Mouse (Mus musculus) adrenal gland, postnatal 4 days (tissue): ENCODE measurements around the gene Parp1. TPM values are rescaled to one million over a fixed set of nuclear protein-coding genes. Genes with fewer than 3 reads are reported as not detected.
"Not testable (repeated sequence)": the region's sequence is repeated elsewhere in the genome, so short reads cannot be mapped to it uniquely, and the experiment has no call there.

Experiments used
- DNase-seq, 2 experiments: peaks; one replicate each; pipeline ENCODE4 v3.0.0; 2021 to 2022; ENCODE audit warnings: low spot score in 2 of 2, mixed read lengths in 2 of 2
- total RNA-seq, 2 experiments: library from RNA; stranded (reverse); gene quantifications; 2 replicates each; pipeline ENCODE4 v1.2.3; 2021

The Parp1 gene
- total RNA-seq, 2 experiments from 2014 or later = 120 to 131 TPM

DNA sequence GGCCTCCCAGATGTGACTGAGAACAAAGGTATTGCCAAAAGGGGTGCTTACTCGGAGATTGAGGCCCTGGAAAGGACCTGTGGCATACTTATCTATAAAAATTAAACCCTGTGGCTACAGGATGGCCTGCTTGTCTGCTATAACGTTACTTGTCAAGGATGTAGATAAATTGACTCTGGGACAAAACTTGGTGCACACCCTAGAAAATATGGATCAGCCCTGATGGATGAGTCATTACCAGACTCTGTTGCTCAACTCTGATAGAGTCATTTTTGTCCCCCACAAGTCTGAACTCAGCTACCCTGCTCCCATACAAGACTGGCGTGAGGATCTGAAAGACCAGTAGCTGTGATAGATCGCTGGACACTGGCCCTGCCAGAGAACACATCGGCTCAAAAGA lies 11.8 kb upstream of the Parp1 start:
- DNase-seq = no peak

DNA sequence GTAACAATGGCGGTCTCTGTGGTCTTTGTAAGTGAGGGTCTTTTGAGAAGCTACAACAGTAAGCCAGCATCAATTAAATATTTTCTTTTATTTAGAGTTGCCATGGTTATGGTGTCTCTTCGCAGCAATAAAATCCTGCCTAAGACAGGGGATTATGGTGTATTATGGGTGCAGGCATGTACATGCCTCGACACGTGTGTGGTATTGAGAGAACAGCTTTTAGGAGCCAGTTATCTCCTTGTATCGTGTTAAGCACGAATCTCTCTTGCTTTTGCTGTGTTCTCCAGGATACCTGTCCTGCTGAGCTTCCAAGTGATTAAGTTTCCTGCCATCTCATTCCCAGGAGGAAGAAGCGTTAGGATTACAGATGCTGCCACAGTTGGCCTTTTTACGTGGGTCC lies 9.3 kb upstream of the Parp1 start:
- DNase-seq = no peak

DNA sequence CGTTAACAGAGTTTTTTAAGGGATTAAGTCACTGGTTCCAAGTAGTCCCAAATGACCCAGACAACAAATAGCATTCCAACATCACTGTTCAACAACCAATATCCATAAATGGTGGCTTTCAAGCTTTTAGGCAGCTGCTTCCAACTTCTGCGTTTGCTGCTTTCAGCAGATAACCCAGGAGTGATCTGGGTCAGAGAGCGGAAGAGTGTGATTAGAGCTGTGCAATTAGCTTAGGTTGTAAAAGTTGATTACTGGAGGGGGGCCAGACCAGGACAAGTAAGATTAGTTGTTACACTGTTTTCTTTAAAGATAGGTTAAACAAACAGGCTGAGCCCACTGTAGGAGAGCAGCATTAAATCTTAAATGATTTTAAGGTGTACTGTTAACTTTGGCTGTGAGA lies 7.5 kb upstream of the Parp1 start:
- DNase-seq = no peak

DNA sequence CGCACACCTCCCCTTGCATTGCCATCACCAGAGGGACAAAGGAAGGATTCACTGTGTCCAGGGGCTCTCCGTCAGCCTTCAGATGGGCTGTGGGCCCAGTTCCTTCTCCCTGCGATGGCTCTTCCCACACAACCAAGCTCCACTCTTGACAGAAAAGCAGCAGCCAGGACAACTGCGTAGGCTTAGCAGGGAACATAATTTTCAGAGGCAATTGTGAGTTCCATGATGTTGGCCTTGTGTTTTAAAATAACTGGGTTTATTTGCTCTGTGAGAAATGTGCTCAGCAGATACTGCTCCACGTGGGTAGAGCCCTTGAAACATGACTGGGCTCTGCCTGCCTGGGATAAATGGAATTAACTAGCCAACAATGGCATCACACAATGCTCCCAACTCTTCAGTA lies 3.8 kb upstream of the Parp1 start:
- DNase-seq = no peak

DNA sequence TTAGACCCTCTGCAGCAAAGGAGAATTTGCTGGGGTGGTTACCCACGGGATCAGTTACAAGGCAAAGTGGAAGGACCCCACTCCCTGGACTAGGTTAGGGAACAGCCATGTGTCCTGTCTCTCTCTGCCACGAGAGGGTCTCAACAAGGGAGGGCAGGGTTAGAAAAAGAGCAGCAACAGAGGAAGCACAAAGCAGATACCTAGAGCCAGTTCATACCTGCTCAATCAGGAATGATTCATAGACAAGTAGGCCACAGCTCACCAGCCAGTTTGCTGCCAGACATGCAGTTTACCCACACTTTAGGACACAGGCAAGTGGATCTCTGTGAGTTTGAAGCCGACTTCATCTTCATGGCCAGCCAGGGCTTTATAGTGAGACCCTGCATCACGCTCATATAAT lies 963 bp upstream of the Parp1 start:
- no peak for DNase-seq

DNA sequence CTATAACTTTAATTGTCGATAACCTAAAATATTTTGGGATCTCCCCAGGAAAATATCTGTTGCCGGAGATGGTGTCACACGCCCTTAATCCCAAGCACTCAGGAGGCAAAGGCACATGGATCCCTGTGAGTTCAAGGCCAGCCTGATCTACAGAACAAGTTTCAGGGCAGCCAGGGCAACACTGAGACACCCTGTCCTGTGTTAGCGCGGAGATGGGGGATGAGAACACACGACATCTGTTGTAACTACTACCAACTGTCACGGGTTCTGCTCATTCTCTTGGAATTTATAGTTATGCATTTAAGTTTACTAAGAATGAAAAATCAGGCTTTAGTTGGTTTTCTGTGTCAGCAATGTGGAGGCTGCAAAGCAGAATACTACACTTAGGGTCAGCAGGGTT lies 476 bp upstream of the Parp1 start:
- DNase-seq = no peak

DNA sequence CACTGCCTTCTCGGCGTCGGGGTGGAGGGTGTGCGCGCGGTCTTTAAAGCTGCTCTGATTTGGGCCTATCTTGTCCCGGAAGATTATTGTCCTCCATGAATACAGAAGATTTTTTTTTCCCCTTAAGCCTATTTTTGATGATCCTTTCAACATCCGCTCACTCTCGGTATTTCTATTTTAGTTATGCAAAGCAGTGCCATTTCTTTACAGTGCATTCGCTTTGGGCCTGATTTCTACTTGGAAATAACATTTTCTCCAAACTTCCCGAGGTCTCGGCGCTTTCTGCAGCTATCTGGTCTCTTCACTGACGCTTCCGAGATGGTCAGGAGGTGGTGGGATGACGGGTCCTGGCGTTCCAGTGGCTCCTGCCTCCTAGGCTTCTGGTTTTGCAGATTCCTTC lies 729 bp downstream of the Parp1 start:
- no peak for DNase-seq

DNA sequence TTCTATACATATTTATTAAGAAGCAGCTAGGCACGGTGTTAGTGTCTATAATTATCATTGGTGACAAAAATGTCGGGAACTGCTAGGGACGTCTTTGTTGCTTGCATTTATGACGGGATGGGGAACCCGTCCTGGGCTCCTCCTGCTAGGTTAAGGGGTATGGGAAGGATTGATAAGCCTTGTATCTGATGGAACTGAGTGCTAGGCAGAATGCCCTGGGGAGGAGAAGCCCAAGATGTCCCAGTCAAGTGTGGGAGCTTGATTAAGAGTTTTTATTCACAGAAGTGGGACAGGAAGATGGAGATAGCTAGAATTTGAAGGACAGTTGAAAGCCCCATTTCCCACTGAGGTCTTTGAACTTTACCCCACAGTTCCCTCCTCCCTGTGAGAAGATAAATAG lies 1.5 kb downstream of the Parp1 start:
- no peak for DNase-seq

DNA sequence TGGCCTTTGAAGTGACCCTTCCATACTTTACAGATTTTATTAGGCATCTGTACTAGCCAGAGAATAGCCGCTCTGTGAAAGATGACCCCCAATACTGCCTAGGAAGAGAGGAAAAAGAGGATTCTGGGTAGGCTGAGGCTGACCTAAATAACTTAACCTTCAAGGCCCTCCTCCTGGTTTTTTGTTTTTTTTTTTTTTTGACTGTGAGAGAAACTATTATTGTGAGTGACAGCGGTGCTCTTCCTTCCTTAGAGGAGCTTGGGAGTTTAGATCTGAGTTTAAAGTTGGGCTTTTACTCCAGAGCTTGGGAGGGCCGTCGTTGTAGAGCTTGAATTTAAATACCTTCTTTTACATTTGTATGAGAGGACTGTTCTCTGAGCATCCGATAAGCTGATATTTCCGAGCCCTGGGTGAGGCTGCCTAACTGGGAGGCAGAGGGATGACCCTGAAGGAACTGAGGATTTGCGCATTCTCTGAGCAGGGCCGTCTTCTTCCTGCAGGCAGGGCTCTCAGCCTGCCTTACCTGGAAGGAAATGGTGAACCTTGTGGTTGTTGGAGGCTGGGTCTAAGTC lies 2.4 kb downstream of the Parp1 start:
- DNase-seq = no peak

DNA sequence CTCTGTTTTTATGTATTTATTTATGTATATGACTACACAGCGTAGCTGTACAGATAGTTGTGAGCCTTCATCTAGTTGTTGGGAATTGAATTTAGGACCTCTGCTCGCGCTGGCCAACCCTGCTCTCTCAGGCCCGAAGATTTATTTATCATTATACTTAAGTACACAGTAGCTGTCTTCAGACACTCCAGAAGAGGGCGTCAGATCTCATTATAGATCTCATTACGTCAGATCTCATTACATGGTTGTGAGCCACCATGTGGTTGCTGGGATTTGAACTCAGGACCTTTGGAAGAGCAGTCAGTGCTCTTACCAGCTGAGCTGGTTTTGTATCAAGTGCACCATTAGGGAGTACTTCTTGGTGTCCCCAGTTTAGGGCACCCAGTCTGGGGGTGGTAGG lies 3.0 kb downstream of the Parp1 start:
- DNase-seq = not testable (repeated sequence)

DNA sequence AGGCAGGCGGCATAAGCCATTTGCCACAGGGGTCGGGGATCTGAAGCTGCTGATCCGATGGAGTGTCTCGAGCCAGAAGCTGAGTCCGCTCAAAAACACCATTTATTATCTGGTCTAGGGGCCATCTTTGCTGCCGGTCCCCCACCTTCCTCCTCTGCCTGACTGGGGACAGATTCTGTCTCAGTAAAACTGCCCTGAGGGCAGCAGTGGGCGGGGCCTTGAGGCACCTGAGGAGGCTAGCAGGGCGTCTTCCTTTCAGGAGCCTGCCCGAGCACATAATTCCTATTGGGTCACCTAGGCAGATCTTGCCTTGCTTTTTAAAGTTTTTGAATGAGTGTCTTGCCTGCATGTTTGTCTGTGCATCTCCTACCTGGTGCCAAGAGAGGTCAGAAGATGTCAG lies 3.4 kb downstream of the Parp1 start:
- DNase-seq = no peak

DNA sequence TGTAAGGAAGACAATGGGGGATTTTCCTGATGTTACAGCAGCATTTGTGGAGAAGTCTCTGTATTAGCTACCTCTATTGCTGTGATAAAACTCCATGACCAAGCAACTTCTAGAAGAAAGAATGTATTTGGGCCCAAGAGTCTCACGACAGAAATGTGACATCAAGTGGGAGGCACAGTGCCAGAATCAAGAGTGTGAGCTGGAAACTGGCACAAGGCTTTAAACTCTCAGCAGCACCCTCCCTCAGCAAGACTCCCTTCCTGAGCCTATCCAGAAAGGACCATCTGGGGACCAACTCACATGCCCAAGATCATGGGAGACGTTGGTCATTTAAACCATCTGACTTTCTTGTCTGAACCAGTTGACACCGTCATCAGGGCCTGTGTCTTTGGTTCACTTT lies 7.8 kb downstream of the Parp1 start:
- no peak for DNase-seq

DNA sequence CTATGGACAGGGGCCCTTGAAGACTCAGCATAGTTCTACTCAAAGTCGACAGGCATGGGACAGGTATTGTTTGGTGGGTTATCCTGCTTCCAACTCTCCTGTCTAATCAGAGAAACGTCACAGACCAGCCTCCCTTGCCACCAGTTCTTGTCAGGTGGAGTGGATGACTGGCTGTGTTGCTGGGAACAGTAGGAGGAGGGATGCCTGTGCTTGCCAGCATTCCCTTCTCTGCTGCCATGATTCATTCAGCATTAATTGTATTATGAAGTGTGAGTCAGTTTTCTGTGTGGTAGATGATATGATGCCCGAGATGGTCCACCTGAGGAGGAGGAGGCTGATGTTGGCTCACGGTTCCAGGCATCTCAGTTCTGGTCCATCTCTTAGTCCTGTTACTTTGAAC lies 9.1 kb downstream of the Parp1 start:
- DNase-seq = no peak

DNA sequence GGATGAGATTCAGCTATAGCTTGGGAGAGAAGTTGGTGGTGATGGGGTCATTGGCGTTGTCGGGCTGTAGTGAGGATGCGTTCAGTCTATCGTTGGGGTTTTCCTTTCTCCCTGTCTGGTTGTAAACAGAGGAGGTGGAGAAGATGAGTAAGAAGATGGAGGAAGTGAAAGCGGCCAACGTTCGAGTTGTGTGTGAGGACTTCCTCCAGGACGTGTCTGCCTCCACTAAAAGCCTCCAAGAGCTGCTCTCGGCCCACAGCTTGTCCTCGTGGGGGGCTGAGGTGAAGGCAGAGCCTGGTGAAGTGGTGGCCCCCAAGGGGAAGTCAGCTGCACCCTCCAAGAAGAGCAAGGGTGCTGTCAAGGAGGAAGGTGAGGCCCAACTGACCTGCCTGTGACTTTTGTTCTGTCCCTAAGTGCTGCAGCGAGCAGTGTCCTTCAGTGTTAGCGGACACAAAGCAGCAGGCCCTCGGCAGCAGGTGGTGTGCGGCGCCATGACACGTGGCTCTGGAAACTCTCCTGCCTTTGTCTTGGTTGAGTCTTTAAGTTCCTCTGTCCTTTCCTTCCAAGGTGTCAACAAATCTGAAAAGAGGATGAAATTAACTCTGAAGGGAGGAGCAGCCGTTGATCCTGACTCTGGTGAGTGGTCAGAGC lies 19.2 kb downstream of the Parp1 start:
- DNase-seq = no peak

DNA sequence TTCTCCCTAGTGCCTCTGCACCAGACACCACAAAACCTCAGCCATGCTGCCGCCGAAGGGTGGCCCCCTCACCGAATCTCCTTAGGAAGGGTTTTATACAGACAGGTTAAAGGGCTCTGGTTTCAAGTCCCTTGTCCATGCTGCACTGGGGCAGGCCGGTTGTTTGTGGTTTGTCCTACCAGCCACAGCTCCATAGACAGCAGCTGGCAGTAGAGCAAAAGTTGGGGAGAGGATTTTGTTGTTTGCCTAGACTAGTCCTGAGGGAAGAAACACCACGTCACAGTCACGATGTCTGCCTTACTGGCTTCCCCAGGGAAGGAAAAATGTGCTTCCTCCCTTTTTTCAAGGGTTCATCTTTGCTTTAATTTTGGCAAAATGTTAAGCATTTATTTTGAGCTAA lies 31.9 kb downstream of the Parp1 start:
- DNase-seq = no peak

DNA sequence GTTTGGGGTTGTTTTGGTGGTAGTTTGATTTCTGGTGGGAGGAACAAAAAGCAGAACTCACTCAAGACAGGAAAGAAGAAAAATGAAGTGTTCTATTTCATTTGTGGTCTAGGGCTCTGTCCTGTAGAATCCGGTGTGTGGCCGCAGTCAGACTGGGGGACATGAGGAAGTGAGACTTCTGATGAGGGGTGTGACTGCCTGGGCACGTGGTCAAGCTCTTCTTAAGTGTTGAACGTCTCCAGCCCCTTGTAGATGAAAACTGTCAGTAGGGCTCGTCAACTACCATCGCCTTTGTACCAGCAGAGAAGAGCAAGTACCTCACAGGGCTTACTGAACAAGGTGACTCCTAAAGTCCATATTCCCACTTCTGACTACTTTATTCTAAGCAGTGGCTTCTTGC lies 33.1 kb downstream of the Parp1 start:
- no peak for DNase-seq

DNA sequence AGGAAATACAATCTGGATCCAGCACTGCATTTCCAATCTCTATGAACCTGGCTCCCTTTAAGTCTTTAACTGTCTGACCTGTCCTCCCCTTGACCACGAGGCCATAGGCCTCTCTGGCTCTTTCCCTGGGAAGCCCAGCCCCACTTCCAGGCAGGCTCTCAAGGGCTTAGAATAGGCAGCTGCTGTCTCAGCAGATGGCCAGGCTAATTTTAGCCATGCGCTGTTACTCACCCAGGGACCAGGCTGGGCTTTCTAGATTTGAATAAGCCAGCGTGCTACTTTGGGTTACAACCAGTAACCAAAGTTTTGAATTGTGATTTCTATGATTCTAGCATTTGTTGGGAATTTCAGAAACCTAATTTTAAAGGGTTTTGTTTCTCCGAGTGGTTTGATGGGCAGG lies 35.9 kb downstream of the Parp1 start:
- DNase-seq = no peak

DNA sequence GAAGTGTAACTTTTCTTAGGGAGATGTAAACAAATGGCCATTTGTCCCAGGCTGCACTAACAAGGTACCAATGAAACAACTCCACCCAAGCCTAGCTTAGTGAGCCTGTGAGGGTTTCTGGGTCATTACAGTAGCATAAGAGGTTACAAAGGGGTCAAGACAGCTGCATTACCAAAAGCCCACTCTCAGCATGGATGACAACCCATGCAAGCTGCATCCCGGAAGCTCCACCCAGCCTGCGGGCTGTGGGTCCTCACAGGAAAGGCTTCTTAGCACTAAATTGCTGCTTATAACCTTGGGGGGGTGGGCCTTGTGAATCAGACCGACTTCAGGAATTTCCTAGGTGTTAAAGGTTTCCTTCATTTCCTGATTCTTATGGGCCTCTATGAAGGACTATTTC lies 37.4 kb downstream of the Parp1 start:
- DNase-seq = no peak

DNA sequence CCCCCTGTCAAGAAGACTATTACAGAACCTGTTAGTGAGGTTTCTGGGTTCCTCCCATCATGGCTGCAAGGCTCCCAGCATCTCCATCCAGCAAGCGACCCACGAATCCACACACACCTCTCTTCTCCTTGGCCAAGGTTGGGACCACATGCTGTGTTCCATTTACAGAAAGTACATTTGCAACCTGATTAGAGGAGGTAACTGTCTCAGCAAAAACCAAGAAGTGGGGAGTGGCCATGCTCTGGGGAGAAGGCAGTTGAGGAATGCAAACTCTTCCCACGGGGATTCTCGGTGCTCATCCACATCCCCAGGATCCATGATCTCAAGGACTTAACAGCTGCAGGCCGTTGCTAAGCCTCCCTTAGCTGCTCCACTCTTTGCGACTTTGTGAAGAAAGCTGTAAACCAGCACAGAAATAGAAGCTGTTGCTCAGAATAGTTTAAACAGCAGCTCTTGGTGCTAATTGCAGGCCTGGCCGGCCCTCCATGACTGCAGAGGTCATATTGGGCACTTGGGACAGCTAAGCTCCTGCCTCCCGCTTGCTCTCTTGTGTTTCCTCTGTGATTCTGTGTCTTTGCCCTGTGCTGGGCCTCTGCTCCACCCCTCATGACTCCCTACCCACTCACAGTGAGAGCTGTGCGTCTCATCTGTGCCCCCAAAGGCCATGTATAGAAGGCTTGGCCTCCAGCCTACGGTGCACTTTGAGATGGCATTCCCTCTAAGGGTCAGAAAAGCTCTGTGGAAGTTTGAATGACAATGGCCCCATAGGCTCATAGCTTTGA lies 38.3 kb downstream of the Parp1 start:
- DNase-seq = no peak

DNA sequence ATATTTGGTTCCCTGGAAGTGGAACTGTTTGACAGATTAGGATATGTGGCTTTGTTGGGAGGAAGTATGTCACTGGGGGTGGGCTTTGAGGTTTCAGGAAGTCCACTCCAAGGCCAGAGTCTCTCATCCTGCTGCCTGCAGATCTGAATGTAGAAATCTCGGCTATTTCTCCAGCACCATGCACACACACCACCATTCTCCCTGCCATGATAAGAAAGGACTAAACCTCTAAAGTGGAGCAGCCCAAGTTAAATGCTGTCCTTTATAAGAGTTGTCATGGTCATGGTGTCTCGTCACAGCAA lies 38.8 kb downstream of the Parp1 start:
- no peak for DNase-seq

DNA sequence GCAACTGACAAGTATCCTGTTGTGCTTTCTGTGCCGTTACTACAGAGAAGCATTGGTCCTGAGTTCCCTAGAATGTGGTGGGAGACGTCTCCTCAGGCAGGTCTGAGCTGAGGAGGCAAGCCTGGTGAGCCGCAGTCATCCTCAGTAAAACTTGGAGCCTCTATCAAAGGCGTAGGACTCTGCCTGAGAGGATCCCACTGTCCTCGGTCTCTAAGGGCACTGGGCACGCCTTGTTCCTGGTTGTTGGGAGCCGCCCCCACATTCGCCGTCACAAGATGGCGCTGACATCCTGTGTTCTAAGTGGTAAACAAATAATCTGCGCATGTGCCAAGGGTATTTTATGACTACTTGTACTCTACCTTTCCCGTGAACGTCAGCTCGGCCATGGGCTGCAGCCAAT lies 43.1 kb downstream of the Parp1 start:
- DNase-seq = not testable (repeated sequence)

DNA sequence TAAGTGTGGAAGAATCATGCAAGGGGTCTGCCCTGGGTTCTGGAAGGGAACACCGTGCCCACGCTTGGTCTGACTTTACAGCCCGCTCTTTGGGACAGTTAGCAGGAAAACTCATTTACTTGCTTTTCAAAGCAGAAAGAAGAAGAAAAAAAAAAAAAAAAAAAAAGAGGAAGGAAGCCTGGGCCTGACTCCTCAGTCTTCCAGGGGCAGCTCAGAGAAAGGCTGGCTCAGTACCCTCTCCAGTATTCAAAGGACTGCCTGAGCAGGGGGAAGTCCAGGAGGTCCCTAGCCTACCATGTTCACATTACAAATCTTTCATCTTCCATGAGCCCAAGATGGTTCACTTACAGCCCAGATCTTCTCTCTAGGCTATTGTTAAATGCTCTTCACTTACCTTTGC lies 48.0 kb downstream of the Parp1 start:
- no peak for DNase-seq

DNA sequence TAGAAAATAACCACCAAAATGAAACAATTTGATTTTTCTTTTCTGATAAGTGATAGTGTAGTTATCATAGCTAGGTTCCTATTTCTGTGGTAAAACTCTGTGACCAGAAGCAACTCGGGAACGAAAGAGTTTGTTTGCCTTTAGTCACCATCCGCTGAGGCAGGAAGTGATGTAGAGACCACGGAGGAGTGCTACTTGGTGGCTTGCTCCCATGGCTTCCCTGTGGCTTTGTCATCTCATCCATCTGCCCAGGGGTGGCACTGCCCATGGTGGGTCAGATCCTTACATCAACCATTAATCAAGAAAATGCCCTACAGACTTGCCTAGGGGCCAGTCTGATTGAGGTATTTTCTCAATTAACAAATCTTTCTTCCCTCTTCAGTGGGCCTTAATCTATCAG lies 53.7 kb downstream of the Parp1 start:
- DNase-seq = no peak
